Mouse (Mus musculus) c-Kit-positive CD71-positive TER-119-negative erythroid progenitor cells, embryonic 14.5 days (primary cell): ENCODE data around the gene Ctdspl.

Experiments
- DNase-seq: peaks from one replicate; pipeline ENCODE4 v3.0.0-alpha.2; 2013; ENCODE audit warnings: low read depth

Ctdspl gene

DNA sequence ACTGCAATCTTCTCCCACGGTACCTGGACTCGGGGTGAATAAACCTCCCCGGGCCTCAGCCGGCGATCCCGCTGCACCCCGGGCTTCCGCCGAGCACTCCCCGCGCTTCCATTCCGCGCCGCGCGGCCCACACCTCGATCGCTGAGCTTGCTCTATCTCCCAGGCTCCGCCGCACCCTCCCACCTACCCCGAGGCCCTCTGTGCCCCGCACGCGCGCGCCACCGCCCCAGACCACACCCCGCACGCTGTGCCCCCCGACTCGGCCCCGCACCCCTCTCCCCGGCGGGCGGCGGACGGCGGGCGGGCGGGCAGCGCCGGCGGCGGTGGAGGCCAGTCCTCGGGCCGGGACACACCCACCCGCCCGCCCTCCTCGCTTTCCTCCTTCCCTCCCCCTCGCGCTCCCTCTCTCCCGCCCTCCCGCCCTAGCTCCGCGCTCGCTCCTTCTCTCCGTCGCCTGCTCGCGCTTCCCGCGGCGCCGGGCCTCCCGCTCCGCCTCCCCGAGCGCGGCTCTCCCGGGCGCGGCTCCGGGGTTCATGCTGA, at the start of gene Ctdspl:
Gene Ctdspl (plus strand): TSS at position 343 of the 540 bp plus-strand sequence.
- no peak for DNase-seq

- no peak for DNase-seq
Observed at GRCm38 (mm10) chr9:118876902-118877301, 49.4 kb upstream of the Ctdspl start.

DNA sequence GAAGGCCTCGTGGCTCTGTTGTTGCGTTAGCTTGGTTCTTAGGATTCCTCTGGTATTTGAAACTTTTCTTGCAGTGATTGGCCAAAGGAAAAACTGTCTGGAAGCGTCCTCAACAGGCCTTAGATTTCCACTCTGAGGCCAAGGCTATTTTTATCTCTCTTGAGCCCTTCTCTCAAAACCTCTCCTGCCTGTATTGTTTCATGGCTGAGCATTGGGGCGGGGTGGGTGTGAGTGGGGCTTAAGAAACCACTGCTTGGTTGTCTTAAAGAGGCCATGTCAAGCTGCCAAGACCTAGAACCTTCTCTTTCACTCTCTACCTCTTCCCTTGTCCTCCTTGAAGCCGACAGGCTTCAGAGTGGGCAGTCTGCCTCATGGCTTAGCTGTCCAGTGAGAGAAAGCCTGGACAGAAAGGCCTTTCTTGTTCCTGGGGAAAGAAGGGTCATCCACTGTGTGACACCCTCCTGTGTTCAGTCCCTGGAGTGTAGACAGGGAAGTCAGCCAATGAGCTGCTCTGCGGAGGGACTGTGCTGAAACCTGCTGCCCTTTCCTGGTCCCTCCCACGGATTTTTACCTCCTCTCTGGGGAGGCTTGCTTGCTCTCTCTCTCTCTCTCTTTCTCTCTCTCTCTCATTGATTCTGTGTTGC, 48.8 kb upstream of the Ctdspl start:
- DNase-seq = no peak

DNA sequence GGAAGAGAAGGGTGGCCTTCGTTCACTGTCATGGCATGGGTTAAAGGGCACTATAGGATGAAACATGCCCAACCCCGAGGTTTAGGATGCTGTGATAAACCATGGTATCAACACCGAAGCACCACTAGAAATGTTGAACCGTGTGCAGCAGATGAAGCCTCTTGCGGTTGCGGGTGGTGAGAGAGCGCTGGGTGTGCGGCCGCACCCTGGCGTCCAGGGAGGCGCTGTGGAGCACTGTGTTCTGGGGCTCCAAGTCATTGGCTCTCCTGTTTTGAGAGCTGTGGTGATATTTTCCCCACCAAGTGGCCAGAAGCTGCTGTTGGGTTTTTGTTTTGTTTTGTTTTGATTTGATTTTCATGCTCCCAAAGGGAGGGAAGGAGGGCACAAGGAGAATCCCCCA, 47.7 kb upstream of the Ctdspl start:
- DNase-seq = no peak

GRCm38 (mm10) chr9:118881281-118881945, 44.8 kb upstream of the Ctdspl start:
- peak; percentile 9 for DNase-seq

DNA sequence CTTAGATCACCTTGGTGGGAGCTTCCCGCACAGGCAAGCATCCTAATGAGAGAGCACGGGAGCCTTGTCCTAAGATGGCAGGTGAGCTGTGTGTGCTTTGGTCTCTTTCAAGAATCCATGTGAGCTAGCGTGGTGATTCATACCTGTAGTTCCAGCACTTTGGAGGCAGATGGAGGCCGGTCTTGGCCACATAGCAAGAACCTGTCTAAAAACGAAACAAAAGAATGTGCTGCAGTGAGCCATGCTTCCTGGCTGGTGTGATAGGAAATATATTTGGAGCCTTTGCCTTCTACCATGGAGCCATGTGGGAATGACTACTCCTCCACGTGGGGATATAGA, 44.3 kb upstream of the Ctdspl start:
- no peak for DNase-seq

GRCm38 (mm10) chr9:118883150-118883549, 43.1 kb upstream of the Ctdspl start:
- no peak for DNase-seq

GRCm38 (mm10) chr9:118885785-118886184, 40.5 kb upstream of the Ctdspl start:
- DNase-seq = no peak

DNA sequence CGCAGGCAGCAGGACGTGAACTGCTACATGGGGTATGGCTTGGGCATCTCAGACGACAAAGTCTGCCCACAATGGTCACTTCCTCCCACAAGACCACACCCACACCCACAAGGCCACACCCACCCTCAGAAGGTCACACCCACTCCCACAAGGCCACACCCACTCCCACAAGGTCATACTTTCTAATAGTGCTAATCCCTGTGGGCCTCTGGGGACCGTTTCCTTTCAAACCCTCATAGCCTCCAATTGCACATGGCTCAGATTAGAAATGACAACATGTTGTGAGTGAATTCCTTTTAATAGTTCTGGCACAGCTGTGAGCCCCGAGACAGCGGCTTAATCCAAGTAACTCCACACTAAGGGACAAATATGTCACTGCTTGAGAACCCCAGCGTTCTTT, 39.1 kb upstream of the Ctdspl start:
- DNase-seq = no peak

GRCm38 (mm10) chr9:118887734-118888133, 38.5 kb upstream of the Ctdspl start:
- no peak for DNase-seq

- no peak for DNase-seq
Observed at GRCm38 (mm10) chr9:118890149-118890548, 36.1 kb upstream of the Ctdspl start.

DNA sequence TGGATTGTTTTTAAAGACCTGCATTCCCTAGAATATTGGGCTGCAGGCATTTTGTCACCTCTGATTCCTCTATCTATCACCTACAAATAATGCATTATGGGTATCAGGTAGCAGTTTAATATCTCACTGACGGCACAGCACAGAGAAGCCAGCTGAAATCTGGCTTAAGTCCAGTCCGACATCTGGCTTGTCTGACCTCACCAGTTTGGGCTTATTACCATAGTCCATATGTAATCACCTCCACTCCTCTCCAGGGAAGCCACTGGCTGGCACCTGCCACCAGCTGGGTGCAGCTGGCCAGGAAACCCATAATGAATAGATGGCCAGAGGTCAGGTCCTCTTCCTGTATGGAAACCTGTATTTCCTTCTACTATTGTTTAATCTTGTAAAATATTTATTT, 35.6 kb upstream of the Ctdspl start:
- DNase-seq = no peak

- no peak for DNase-seq
Observed at GRCm38 (mm10) chr9:118891068-118891467, 35.2 kb upstream of the Ctdspl start.

GRCm38 (mm10) chr9:118891593-118891992, 34.7 kb upstream of the Ctdspl start:
- no peak for DNase-seq

GRCm38 (mm10) chr9:118895101-118895500, 31.2 kb upstream of the Ctdspl start:
- no peak for DNase-seq

- DNase-seq = no peak
Observed at GRCm38 (mm10) chr9:118900677-118901076, 25.6 kb upstream of the Ctdspl start.

- DNase-seq = no peak
Observed at GRCm38 (mm10) chr9:118901917-118902316, 24.3 kb upstream of the Ctdspl start.

- DNase-seq = peak; percentile 53
Observed at GRCm38 (mm10) chr9:118907934-118908620, 18.2 kb upstream of the Ctdspl start.

GRCm38 (mm10) chr9:118913048-118913447, 13.2 kb upstream of the Ctdspl start:
- no peak for DNase-seq

- DNase-seq = no peak
Observed at GRCm38 (mm10) chr9:118913613-118914012, 12.6 kb upstream of the Ctdspl start.

GRCm38 (mm10) chr9:118914589-118914988, 11.7 kb upstream of the Ctdspl start:
- no peak for DNase-seq

DNA sequence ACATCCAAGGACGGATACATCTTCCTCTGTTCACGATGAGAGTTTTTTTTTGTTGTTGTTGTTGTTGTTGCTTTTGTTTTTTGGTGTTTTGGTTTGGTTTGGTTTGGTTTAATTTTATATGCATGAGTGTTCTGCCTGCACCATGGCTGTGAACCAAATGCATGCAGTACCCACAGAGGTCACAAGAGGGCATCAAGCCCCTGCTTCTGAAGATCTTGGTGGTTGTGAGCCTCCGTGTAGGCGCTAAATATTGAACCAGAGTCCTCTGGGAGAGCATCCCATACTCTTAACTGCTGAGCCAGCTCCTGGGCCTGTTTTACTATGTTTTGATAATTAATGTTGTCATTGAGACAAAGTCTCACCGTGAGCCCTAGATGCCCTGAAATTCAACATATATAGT, 11.0 kb upstream of the Ctdspl start:
- DNase-seq = no peak

DNA sequence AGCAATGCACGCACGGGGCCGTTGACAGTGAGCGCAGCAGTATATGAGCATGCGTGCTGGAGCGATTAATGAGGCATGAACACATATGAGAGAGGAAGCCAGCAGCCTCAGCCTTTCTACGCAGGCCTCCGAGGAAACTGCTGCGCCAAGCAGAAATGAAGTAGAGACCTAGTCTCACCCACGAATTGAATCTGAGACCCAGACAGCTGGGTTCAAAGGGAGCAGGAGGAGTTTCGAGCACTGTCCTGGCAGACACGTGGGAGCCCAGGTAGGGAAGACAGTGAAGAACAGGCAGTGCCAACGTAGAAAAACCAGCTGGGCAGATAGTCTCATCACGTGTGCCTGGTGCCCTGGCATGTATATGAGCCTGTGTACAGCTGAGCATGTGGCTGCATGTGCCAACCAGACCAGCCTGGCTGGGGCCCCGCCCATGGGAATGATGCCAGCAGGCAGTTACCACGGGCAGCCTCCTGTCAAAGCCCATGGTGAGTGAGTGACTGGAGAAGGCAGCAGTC, 6.5 kb upstream of the Ctdspl start:
- DNase-seq = no peak
